Mouse (Mus musculus): ENCODE results near the gene Ankrd13d.
"Not testable (repeated sequence)": the region's sequence is repeated elsewhere in the genome, so short reads cannot be mapped to it uniquely, and the experiment has no call there.

The Ankrd13d gene

DNA sequence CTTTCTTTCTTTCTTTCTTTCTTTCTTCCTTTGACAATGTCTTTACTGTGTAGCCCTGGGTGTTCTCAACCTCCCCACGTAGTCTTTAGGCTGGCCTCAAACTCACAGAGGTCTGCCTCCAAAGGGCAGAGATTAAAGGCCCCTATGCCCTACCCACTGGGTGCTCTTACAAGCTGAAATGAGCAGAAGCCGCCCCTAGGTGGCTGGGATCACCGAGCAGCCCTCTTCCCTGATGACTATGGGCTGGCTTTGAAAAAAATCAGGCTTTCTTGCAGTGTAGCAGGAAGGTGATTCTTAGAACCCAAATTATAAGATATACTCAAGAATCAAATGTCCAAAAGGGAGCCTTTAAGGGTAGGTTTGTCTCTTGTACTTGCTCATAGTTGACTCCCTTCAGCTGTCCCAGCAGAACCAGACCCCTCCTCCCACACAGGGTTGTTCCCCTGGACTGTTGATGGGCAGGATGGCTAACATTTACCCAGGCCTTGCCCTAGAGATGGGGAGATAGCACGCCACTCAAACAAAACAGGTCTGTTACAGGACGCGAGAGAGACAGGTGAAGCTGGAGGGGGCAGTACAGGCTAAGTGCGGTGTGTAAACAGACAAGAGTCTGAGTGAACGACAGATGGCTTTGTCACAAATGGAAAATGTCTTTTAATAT is 21.8 kb downstream of the Ankrd13d start:
- peak in 1 of 2 experiments; percentile 37 for DNase-seq

DNA sequence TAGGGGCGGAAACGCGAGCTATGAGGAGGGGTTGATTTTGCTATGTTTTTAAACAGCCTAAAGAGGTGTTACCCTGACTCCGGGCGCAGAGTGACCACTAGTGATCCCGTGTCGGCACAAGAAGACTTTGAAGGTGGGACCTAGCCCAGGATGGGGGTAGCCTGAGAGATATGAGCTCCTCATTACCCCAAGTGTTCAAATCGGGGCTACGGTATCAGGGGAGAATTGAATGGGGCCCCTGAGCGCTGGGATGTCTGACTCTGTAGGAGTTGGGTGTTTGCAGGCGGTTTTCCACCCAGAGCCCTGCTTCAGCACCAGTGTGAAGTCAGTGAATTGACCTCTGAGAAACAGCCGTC is 25.1 kb downstream of the Ankrd13d start:
- DNase-seq: no peak

DNA sequence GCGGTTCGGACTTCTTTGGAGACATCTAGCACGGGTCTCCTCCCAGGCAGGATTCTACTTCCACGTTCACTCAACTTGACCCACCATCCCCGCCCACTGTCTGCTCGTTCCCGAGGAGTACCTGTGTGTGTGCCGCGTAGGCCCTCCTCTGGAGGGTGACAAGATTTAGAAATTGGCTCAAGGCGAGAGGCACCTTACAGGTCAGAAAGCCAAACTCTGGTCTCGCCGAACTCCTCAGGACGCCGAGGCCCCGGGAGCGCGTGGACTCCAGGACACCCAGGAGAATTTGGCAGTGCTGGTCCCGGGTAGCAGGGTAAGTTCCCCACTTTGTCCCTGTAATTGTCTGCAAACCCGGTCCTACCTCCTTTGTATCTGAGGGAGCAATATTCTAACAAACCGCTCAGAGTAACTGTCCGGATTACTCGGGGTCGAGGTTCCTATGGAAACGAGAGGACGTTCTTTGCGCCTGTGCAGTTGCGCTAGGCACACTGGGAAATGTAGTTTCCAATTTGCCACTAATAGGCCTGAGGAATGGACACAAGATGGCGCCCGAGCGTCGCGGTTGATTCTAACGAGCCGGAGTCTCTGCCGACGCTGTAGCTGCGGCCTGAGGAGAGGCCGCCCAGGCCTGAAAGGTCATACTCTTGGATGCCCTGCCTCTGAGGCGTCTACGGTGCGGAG is 25.6 kb downstream of the Ankrd13d start:
- DNase-seq: peak; percentile 96 to 97

DNA sequence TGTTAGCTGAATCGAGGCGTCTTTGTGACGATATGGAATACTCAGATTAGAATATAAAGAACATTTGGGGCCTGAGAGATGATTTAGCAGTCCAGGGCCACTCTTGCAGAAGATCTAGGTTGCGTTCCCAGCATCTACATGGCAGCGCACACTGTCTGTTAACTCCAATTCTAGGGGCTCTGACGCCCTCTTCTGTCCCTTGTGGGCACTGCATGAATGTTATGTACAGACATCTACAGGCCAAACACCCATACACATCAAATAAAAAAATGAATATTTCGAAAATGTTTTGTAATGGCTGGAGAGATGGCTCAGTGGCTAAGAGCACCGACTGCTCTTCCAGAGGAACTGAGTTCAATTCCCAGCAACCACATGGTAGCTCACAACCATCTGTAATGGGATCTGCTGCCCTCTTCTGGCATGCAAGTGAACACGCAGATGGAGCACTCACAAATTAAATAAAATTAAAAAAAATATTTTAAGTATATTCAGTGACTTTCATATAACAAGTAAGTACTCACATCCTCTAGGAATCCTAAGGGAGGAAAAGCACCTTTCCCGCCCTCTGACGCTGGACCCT is 27.3 kb downstream of the Ankrd13d start:
- peak in 1 of 2 experiments; percentile 33 for DNase-seq

DNA sequence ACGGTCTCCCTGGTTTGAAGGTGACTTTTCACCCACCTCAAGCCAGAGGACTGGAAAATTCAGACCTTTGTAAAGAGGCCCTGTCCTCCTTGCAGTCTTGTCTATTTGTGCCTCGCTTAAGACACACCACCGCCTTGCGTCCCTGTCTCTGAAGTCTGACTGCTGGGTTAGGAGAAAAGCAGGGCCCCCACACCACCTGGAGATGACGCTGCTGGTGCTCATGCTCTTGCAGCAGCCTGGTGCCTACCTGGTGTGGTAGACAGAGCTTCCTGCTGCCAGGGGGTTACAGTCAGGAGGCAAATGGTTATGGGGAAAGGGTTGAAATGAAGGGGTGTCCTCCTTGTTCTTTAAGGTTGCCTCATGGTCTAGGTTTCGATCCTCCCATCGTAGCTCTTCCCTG is 28.7 kb downstream of the Ankrd13d start:
- DNase-seq: no peak

DNA sequence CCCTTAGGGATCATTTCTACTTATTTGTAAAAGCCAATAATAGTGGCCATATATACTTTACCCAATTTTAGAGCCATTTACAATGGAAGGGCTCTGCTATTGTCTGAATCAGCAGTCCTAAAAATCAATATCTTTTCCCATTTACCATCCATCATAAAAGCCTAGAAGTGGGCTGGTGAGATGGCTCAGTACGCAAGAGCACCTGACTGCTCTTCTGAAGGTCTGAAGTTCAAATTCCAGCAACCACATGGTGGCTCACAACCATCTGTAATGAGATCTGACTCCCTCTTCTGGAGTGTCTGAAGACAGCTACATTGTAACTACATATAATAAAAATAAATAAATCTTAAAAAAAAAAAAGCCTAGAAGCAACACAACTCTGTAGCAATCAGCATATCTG is 34.3 kb downstream of the Ankrd13d start:
- DNase-seq: not testable (repeated sequence)

DNA sequence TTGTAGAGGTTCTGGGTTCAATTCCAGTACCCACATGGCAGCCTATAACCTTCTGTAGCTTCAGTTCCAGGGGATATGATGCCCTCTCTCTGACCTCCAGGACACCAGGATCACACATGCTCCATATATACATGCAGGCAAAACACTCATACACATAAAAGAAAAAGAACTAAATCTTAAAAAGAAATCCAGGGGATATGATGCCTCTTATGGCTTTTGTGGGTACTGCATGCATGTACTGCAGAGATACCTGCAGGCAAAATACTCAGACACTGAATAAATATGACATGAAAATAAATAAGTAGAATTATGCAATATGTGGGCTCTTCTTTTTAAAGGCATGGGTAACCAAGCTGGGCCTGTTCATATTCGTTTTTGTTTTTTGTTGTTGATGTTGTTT is 35.9 kb downstream of the Ankrd13d start:
- DNase-seq: no peak

DNA sequence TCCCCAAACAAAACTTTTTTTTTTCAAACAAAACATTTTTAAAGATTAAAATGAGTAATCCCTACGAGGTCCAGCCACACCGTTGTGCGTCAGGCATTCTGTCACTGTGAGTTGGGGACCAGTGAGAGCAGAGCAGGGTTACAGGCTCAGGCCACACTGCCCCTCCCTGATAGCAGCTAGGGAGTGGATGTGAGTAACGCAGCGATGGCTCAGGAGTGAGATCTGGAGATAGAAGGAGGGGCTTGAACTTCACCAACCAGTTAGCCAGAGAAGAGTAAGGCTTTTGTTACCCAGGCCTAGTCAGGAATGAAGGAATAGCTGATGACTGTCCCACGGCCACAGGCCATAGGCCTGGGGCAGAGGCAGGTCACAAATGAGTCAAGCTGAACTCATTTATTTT is 38.2 kb downstream of the Ankrd13d start:
- DNase-seq: no peak

DNA sequence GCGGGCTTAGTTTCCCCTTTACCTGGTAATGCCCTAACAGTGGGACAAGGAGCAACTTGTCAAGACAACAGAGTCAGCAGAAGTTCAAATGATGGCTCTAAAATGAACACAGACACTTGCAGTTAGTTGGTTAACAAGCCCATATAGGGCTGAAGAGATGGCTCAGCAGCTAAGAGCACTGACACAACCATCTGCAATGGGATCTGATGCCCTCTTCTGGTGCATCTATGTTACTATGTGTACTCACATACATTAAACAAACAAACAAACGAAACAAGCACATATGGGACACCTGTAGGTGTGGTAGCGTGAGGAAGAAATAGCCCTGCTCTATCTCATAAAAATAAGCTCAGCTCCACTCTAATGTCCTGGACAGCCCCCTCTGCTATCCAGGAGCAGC is 40.5 kb downstream of the Ankrd13d start:
- DNase-seq: no peak

DNA sequence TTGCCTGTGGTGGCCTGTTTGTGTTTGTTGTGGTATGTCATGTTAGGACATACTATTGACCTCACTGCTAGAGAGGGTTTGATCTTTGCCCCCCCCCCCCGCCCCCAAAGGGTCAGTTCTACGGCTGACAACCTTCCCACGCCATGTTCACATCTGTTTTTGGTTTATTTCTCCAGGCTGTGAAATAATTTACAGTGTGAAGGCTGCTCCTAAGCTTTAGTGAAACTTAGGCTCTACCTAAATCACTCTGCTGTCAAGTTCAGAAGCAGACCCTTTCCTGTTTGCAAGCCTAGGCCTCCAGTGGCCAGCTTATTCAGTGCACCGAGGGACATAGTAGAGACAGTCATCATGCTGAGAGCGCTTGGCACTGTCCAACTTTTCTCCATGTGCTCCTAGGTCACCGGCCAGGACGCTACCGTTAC is 42.7 kb downstream of the Ankrd13d start:
- no peak for DNase-seq

DNA sequence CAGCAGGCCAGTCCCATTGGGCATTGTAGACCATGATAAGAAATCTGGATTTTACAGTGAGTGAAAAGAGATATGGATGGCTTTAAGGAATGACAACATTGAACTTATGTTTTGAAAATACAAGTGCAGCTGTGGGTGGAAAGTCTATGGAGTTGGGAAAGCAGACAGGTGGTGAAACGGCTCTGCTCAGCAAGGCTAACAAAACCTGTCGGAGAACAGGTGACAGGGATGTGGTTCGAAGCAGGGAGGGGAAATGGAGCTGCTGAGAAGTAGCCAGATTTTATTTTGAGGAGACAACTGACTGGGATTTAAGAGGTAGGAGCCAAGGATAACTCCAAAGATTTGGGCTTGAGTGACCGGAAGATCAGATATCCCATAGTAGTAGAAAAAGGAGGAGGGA is 48.4 kb downstream of the Ankrd13d start:
- DNase-seq: no peak

DNA sequence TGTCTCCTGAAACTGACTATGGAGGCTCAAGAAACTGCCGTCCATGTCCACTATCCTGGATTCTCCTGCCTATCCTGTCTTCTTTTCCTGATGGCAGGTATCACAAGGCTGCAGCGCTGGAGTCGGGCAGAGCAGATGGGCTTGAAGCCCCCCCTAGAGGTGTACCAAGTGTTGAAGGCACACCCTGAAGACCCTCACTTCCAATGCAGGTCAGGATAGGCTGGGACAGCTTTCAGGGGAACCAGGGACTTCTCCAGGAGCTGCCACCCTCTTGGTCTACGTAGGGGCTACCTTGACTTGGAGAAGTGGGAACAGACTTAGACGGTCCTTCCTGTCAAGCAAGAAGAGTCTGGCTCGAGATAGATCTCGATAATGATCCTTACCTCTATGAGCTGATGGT is 50.3 kb downstream of the Ankrd13d start:
- DNase-seq: no peak

DNA sequence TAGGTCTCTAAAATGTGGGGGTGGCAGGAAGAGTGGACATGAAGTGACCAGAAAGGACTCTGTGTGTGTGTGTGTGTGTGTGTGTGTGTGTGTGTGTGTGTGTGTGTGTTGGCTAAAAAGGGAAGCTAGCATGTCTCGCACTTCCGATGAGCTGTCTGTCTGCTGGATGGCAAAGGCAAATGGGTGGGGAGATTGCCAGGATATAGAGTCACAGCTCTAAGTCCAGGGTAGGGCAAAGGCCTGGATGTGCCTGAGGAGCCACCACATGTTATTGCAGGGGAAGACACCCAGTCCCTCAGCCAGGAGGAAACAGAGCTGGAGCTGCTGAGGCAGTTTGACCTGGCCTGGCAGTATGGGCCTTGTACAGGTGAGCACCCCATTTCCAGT is 50.8 kb downstream of the Ankrd13d start:
- DNase-seq: peak in 1 of 2 experiments; percentile 76

DNA sequence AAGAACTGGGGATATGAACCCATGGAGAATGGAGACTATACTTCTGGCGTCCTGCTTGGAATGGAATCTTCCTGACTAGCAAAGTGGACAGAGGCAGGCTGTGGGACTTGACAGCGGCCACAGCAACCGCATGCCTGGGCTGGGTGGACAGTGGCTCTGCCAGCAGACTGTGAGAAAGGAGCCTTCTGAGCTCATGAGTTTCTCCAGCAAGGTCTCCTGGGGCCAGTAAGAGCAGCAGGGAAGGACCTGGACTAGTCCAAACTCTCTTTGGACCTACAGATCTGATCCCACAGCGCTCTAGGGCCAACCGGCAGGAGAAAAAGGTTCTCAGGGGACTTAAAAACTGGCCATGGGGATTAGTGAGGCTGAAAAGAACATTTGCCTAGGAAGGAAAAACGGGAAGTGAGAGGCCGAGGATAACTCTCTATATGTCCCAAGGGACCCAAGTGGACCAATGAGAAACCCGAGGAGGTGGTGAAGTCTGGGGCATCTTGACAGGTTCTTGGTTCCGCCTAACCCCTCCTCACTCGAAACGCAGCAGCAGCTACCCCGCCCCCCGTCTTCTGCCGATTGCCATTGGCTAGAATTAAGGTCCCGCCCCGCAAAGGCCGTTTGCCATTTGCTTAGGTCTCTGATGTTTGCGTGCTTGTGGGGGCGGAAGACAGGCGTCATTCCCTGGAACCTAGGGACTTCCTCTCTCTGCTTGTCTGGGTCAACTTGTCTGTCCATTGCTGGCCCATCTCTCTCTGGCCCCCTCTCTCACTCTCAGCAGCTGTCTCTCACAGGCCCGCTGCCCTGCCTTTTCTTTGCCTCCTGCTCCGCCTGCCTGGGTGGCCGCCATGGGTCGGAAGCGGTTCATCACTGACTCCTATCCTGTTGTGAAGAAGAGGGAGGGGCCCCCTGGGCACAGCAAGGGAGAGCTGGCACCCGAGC is 51.4 kb downstream of the Ankrd13d start, which contains the start of gene Pold4:
Pold4 (plus strand) TSS at position 647 of the 933 bp plus-strand sequence.
- peak; percentile 99 to 100 for DNase-seq

DNA sequence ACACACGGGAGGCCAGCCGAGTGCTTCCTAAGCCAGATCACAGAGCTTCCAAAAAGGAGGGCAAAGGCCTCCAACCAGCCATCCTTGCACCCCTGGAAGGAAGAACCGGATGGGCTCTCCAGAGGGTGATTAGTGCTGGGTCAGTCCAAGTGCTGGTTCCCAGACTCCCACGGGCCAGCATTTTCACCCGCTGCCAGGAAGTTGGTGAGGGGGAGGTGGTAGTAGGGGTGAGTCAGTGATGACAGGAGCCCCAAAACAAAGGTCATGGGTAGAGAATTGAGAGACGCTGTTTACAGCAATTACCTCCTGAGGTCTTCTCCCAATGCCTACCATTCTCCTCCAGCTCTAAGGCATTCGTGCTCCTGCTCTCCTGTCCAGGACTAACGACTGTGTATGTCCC is 52.5 kb downstream of the Ankrd13d start:
- peak; percentile 25 to 39 for DNase-seq

DNA sequence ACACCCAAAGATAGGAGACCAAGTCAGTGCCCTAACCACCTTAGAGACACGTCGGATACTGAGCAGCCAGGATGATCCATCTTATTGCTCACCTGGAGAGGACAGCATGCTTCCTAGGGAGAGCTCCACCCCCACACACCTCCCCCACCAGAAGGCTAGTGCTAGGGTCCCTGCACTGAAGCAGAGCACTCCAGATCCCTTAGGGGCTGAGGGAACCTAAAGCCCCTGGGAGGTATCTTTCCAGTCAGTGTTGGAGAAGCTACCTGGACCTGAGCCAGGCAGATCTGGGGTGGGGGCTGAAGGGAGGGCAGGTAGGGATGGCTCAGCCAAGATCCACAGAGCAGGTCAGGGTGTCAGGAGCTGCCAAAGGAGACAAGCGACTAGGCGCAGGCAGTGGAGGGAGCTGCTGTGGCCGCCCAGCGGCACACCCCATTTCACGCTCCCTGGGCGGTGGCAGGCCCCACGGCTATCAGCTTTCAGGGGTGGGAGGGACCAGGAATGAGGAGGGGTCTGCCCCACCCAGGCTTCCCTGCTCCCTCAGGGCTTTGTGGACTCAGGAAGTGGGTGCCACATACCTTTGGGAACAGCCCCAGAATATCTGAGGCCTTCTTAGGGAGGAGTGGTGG is 53.4 kb downstream of the Ankrd13d start:
- no peak for DNase-seq

DNA sequence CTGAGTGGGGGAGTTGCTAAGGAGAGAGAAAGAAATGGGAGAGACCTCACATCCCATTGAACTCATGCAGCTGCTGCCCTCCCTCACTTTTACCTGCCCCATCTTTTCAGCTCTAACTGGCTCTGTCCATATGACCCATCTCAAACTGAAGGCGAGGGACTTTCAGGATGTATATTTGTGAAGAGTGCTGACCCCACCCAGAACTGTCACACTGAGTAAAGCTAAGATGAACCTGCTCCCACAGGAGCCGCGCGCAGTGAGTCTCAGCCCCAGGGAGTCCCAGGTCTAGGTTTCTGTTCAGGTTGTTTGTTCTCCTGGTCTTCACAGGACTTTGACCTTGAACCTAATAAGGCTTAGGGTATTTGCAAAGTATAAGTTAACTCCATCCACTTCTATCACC is 54.0 kb downstream of the Ankrd13d start:
- DNase-seq: no peak

DNA sequence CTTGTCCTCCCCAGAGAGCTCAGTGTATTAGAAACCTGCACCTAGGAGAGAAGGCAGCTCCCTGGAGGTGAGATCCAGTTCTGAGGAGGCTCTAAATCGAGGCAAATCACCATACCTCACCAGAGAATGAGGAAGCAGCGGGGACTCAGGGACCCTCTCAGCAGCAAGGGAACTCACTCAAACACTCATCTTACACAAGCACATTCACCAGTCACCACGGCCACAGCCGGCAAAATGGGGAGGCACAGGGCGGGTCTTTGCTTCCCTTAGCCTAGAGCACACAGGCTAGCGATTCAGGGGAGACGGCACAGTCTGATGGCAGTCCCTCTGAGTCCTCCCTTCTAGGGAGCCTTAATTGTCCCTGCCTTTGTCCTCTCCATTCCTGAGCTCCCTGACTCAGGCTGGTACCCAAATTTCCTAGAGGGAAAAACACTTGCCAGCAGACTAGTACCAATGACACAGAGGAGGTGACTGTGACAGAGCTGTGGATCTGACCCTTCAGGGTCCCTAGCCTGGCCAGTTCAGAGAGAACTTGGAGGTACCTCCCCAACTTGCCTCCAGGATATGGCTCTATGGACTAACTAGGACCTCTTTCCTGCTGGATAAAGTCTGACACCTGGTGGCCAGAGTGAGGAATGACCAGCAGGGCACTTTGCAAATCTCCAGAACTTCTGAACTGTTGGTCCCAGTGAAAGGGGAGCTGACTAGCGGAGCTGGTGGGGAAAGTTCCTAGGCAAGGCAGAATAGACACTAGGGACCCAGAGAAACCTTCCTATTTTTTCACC is 54.9 kb downstream of the Ankrd13d start:
- DNase-seq: peak; percentile 76 to 81

DNA sequence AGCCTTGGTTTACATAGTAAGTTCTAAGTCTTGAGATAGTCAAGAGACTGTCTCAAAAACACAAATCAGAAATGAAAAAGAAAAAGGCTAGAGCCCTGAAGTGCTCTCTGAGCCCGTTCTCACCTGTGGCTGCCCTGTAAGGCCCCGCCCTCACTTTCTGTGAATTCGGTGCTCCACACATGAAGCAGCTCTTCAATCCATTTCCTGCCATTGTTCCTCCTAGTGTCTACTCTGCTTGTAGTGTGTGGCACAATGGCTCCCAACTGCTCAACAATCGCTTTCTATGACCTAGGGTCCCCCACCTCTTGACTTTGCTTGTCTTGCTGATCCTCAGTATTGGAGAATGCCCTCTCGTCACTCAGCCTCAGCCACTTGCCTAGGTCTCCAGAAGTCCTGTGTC is 55.5 kb downstream of the Ankrd13d start:
- no peak for DNase-seq

DNA sequence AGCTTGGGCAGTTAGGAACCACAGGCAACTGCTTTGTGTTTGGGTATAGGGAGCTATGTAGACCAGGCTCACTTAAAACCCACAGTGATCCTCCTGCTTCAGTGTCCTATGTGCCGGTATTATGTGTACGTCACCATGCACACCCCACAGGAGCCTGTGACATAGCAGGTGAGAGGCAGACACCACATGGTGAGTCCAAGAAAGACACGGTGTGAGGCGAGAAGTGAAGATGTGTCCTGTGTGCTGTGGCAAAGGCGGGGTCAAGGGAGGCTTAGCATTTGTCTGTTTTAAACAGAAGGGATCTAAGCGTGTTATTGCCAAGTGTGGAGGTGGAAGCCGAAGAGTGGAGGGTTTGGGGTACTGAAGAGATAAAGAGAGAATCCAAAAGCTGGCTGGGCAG is 56.2 kb downstream of the Ankrd13d start:
- DNase-seq: no peak

DNA sequence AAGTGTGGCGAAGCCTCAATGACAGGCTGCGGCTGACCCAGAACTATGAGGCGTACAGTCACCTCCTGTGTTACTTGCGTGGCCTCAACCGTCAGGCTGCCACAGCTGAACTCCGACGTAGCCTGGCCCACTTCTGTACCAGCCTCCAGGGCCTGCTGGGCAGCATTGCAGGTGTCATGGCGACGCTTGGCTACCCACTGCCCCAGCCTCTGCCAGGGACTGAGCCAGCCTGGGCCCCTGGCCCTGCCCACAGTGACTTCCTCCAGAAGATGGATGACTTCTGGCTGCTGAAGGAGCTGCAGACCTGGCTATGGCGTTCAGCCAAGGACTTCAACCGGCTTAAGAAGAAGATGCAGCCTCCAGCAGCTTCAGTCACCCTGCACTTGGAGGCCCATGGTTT is 60.8 kb downstream of the Ankrd13d start:
- DNase-seq: peak; percentile 76 to 79
